Mouse (Mus musculus): ENCODE data around the gene Best1.

DNA sequence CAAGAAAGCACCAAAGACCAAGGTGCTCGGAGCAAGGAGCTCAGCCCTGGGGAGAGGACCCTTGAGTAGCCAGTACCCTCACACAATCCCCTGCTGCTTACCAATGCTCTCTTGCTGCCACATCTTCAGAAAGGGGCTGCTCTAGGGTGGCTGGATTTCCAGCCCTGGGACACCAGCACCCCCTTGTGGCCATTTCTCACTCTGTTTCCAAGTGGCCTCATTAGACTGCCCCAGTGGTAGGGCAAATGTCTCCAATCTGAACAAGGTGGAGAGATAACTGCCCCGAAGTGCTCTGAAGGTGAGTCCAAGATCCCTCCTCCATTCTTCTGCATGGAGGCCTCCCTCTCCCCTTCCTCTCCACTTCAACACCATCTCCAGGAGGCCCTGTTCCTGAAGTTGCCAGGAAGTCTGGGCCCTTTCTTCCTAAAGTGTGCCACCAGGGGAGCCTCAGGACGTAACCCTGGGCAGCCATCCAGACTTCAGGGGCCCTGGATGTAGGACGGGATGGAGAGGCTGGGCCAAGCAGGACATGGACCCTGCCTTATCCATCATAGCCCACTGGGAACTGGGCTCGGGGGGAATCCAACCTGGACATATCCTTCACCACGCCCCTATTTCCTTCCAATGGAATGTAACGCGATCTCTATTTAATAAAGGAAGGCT lies 33.5 kb upstream of the Best1 start:
- TF ChIP-seq POLR2A (IDR thresholded peaks at IDR 0.05; ENCODE audit: low read depth, low read length) (no peak), CTCF (IDR thresholded peaks at IDR 0.05; ENCODE audit: borderline replicate concordance, insufficient read depth, low read length) (peak; percentile 56; the same call in 1 of the 2 replicates)
